Mouse (Mus musculus) neural tube, embryonic 14.5 days (tissue): ENCODE measurements around the gene Lemd1. TPM values are rescaled to one million over a fixed set of nuclear protein-coding genes. Genes with fewer than 3 reads are reported as not detected.

ENCODE experiments used
- ATAC-seq: fragments of 200-750 bp; cut with Nextera tagmentation; 2 replicates; pipeline ENCODE4 v1.8.0; 2017; ENCODE audit warnings: low read depth, mild to moderate bottlenecking, moderate TSS enrichment, moderate library complexity
- H3K27ac ChIP-seq: fragments of 300-500 bp; sonication (generic); 2 replicates; pipeline ENCODE4 v1.5.1; 2014; ENCODE audit warnings: low read depth, mild to moderate bottlenecking, control low read depth, low read length, moderate library complexity, mixed read lengths
- H3K27me3 ChIP-seq: fragments of 300-500 bp; sonication (generic); 2 replicates; pipeline ENCODE4 v1.6.1; 2014; ENCODE audit warnings: low read length; ENCODE audit not compliant: control insufficient read depth, insufficient read depth
- H3K36me3 ChIP-seq: fragments of 300-500 bp; sonication (generic); 2 replicates; pipeline ENCODE4 v1.6.1; 2014; ENCODE audit warnings: low read length, mixed read lengths; ENCODE audit not compliant: control insufficient read depth, insufficient read depth
- H3K4me1 ChIP-seq: fragments of 300-500 bp; sonication (generic); 2 replicates; pipeline ENCODE4 v1.6.1; 2014; ENCODE audit warnings: low read length; ENCODE audit not compliant: control insufficient read depth, insufficient read depth
- H3K4me2 ChIP-seq: fragments of 300-500 bp; sonication (generic); 2 replicates; pipeline ENCODE4 v1.6.1; 2014; ENCODE audit warnings: mild to moderate bottlenecking, low read depth, low read length, control low read depth
- H3K4me3 ChIP-seq: fragments of 300-500 bp; sonication (generic); 2 replicates; pipeline ENCODE4 v1.5.1; 2014; ENCODE audit warnings: low read depth, low read length, control low read depth, mixed read lengths
- H3K9ac ChIP-seq: fragments of 300-500 bp; sonication (generic); replicated peaks from 2 replicates; pipeline ENCODE4 v1.6.1; 2014; ENCODE audit warnings: low read depth, mild to moderate bottlenecking, control low read depth, low read length, mixed read lengths
- H3K9me3 ChIP-seq: fragments of 300-500 bp; sonication (generic); 2 replicates; pipeline ENCODE4 v1.6.1; 2016; ENCODE audit warnings: low read length; ENCODE audit not compliant: control insufficient read depth
- WGBS: fragments of 180-500 bp; shearing (Covaris S2); extraction: QIAGEN DNeasy Blood & Tissue Kit; methylation state at CpG from one replicate; pipeline ENCODE4 v1.1.7; 2014; 5-methylcytosine and 5-hydroxymethylcytosine counted together
- polyA plus RNA-seq: library from polyadenylated mRNA; unstranded; fragments of >200 nt; fragmentation: Nextera tagmentation; extraction: Ambion mirVana; gene quantifications from 2 replicates; pipeline ENCODE4 v1.2.1, GENCODE M21; 2014

Lemd1 gene
- polyA plus RNA-seq: 21.0 and 25.3 TPM in 2 replicates

GRCm38 (mm10) chr1:132191093-132191785, at the start of gene Lemd1, which contains the start of gene AC124108.1:
Gene Lemd1, plus strand, starts transcription at chr1:132191431.
Gene AC124108.1, plus strand, starts transcription at chr1:132191457.
- H3K4me2 ChIP-seq: peak within 1 kb of the TSS; percentile 68
- H3K36me3 ChIP-seq: no peaks in the 10 kb centered on the region
- no peaks in the 10 kb centered on the region for H3K9me3 ChIP-seq
- peak within 1 kb of the TSS; percentile 99 for H3K9ac ChIP-seq
- peak within 1 kb of the TSS; percentile 99 for H3K27ac ChIP-seq
- peak; percentile 55 for ATAC-seq
- peaks cover 40% of the 10 kb centered on the region for H3K4me1 ChIP-seq
- under 1% methylated on average over 34 of the region's 34 CpGs for WGBS
- peak within 1 kb of the TSS; percentile 94 for H3K4me3 ChIP-seq
- H3K27me3 ChIP-seq: no peaks in the 10 kb centered on the region

GRCm38 (mm10) chr1:132141753-132142152, 49.5 kb upstream of the Lemd1 start:
- ATAC-seq: no peak
- Histone ChIP-seq H3K27ac (no peak overlapping the region), H3K9ac (no peak overlapping the region), H3K4me3 (no peak overlapping the region), H3K4me2 (no peak overlapping the region), H3K4me1 (peaks cover 11% of the 10 kb centered on the region; the same call in 1 of the 2 replicates), H3K27me3 (0 out of 2 replicates have a peak, but pooled peaks cover 7% of the 10 kb centered on the region), H3K36me3 (no peaks in the 10 kb centered on the region), H3K9me3 (no peaks in the 10 kb centered on the region)
- 75% methylated on average over 13 of the region's 13 CpGs for WGBS

- H3K9ac ChIP-seq: no peak overlapping the region
- no peak overlapping the region for H3K4me2 ChIP-seq
- H3K9me3 ChIP-seq: no peaks in the 10 kb centered on the region
- WGBS: 76% methylated on average over 5 of the region's 5 CpGs
- H3K27ac ChIP-seq: no peak overlapping the region
- peaks cover 11% of the 10 kb centered on the region; the same call in 1 of the 2 replicates for H3K4me1 ChIP-seq
- no peak for ATAC-seq
- 0 out of 2 replicates have a peak, but pooled peaks cover 5% of the 10 kb centered on the region for H3K27me3 ChIP-seq
- H3K4me3 ChIP-seq: no peak overlapping the region
- H3K36me3 ChIP-seq: no peaks in the 10 kb centered on the region
Measured at GRCm38 (mm10) chr1:132143079-132143478, 48.2 kb upstream of the Lemd1 start.

GRCm38 (mm10) chr1:132143730-132144129, 47.5 kb upstream of the Lemd1 start:
- no peak for ATAC-seq
- no peaks in the 10 kb centered on the region for H3K27me3 ChIP-seq
- H3K36me3 ChIP-seq: no peaks in the 10 kb centered on the region
- H3K4me3 ChIP-seq: no peak overlapping the region
- peaks cover 11% of the 10 kb centered on the region; the same call in 1 of the 2 replicates for H3K4me1 ChIP-seq
- H3K9ac ChIP-seq: no peak overlapping the region
- H3K9me3 ChIP-seq: no peaks in the 10 kb centered on the region
- H3K4me2 ChIP-seq: no peak overlapping the region
- H3K27ac ChIP-seq: no peak overlapping the region
- WGBS: 68% methylated on average over 4 of the region's 4 CpGs

GRCm38 (mm10) chr1:132144223-132144622, 47.0 kb upstream of the Lemd1 start:
- H3K4me1 ChIP-seq: peaks cover 6% of the 10 kb centered on the region; the same call in 1 of the 2 replicates
- H3K27ac ChIP-seq: no peak overlapping the region
- H3K9me3 ChIP-seq: no peaks in the 10 kb centered on the region
- no peak overlapping the region for H3K4me2 ChIP-seq
- WGBS: 12% methylated on average over 2 of the region's 2 CpGs
- peak; percentile 87 for ATAC-seq
- H3K4me3 ChIP-seq: no peak overlapping the region
- no peaks in the 10 kb centered on the region for H3K36me3 ChIP-seq
- H3K9ac ChIP-seq: no peak overlapping the region
- H3K27me3 ChIP-seq: no peaks in the 10 kb centered on the region

- Histone ChIP-seq H3K9me3 (no peaks in the 10 kb centered on the region), H3K27ac (no peak overlapping the region), H3K27me3 (no peaks in the 10 kb centered on the region), H3K4me2 (no peak overlapping the region), H3K4me1 (0 out of 2 replicates have a peak, but pooled peaks cover 4% of the 10 kb centered on the region), H3K9ac (no peak overlapping the region), H3K4me3 (no peak overlapping the region), H3K36me3 (no peaks in the 10 kb centered on the region)
- 69% methylated on average over 3 of the region's 3 CpGs for WGBS
- no peak for ATAC-seq
Measured at GRCm38 (mm10) chr1:132144837-132145236, 46.4 kb upstream of the Lemd1 start.

GRCm38 (mm10) chr1:132145973-132146685, 45.1 kb upstream of the Lemd1 start:
- Histone ChIP-seq H3K9ac (no peak overlapping the region), H3K27ac (no peak overlapping the region), H3K9me3 (no peaks in the 10 kb centered on the region), H3K4me3 (no peak overlapping the region), H3K27me3 (no peaks in the 10 kb centered on the region), H3K4me2 (no peak overlapping the region), H3K4me1 (0 out of 2 replicates have a peak, but pooled peaks cover 4% of the 10 kb centered on the region), H3K36me3 (no peaks in the 10 kb centered on the region)
- ATAC-seq: no peak
- WGBS: 90% methylated on average over 8 of the region's 8 CpGs

- no peaks in the 10 kb centered on the region for H3K4me1 ChIP-seq
- H3K36me3 ChIP-seq: no peaks in the 10 kb centered on the region
- H3K4me2 ChIP-seq: no peak overlapping the region
- H3K9ac ChIP-seq: no peak overlapping the region
- WGBS: 73% methylated on average over 2 of the region's 2 CpGs
- ATAC-seq: no peak
- no peak overlapping the region for H3K4me3 ChIP-seq
- no peaks in the 10 kb centered on the region for H3K9me3 ChIP-seq
- H3K27me3 ChIP-seq: no peaks in the 10 kb centered on the region
- H3K27ac ChIP-seq: no peak overlapping the region
Measured at GRCm38 (mm10) chr1:132149410-132149809, 41.8 kb upstream of the Lemd1 start.

- no peaks in the 10 kb centered on the region for H3K27me3 ChIP-seq
- no peak for ATAC-seq
- WGBS: 61% methylated on average over 1 of the region's 1 CpGs
- H3K9ac ChIP-seq: no peak overlapping the region
- H3K27ac ChIP-seq: no peak overlapping the region
- H3K4me2 ChIP-seq: no peak overlapping the region
- H3K4me1 ChIP-seq: no peaks in the 10 kb centered on the region
- no peak overlapping the region for H3K4me3 ChIP-seq
- no peaks in the 10 kb centered on the region for H3K9me3 ChIP-seq
- H3K36me3 ChIP-seq: no peaks in the 10 kb centered on the region
Measured at GRCm38 (mm10) chr1:132150171-132150570, 41.1 kb upstream of the Lemd1 start.
